Mouse (Mus musculus): ENCODE data around the gene Agxt2. TPM values are rescaled to one million over a fixed set of nuclear protein-coding genes. Genes with fewer than 3 reads are reported as not detected.

Gene Agxt2
- total RNA-seq (2015) (not detected in 2 replicates), total RNA-seq (2017) (not detected in 2 replicates)

DNA sequence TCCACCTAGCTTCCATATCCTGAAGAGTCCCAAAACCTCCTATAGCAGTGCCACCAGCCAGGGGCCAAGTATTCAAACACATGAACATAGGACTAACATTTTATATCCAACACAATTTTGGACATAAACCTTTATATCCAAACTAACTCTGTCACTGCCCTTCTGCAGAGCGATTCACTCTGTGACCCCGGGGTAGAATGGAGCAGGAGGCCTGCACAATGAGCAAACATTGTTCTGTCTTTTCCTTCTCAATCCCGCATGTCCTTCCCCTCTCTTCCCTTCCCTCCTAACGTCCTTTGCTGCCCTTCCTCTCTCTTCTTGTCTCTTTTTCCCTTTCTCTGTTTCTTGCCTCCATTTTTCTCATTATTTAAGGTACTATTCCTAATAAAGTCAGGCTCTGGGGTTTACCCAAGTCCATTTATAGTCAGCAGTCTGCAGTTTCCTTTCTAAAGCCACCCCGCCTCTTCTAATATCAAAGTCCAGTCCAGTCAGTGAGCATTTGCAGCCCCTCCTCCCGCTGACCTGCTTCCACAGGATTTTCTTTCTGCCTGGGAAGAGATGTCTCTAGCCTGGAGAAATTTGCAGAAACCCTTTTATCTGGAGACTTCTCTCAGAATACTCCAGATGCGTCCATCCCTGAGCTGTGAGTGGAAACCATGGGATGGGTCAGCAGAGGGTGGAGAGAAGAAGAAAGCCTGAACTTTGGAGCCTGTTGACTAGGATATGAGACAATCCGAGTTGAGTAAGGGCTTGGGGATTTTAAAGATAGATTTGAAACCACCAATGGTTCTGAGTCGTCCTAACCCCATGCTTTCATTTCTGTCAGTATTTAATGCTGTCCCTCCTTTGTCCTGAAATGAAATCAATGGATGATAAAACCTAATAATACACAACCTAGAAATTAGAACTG, at the start of gene Agxt2:
Gene Agxt2 (plus strand): TSS at position 494 of the 910 bp plus-strand sequence.
- ATAC-seq (ENCODE audit: poor library complexity, severe bottlenecking), result no peak

DNA sequence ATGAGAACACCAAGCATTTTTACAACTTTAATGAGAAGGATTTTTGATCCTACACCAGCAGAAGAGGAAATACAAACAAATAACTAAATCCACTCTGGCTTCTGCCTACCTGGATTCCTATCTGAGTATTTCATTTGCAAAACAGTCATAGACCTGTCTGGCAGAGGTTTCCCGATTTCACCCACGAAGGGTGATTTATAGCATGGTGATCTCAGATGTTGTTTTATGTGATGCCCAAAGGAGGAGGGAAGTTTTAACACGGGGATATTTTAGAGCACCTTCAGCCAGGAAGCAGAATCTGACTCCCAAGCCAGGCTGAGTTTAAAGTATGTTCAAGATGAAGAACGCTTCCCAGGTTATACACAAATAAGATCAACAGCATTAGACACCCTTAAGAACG, 46.5 kb upstream of the Agxt2 start:
- ATAC-seq (ENCODE audit: poor library complexity, severe bottlenecking), result no peak

DNA sequence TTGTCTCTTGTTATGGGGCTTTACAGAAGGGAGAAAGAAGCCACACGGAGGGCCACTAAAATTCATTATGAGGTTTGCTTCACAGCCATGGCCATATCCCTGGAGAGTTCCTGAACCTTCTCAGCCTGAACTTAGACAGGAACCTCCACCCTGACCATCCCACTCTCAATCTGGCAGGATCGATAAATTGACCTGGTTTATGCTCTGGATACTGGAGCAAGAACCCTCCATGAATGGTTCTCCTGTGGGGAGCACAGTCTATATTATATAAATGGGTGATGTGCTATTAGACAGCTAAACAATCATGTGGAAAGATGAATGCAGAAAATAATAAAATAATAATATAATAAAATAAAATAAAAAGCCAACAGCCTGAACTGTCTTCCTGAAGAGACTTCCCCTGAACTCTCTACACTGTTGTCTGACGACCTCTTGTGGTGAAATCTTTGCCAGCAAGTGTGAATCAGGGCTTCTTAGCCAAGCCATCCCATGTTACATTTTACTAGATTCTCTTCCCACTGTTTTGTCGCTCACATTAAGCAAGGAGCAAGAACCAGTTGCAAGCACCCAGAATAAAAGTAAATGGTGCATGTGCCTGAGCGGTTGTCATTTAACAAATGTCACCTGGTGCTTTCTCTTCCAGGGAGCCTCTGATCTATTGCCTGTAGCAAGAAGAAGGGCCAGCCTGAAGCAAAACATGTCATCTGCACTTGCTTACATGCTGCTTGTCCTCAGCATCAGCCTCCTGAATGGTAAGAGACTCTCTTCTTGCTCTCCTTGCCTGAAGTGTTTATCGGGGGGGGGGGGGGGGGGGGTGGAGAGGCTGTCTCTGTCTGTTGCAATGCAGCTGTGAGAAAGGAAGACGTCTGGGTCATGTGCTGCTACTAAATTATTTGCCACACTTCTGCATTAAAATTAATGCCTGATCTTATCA, 44.5 kb upstream of the Agxt2 start:
- no peak for ATAC-seq (ENCODE audit: poor library complexity, severe bottlenecking)

DNA sequence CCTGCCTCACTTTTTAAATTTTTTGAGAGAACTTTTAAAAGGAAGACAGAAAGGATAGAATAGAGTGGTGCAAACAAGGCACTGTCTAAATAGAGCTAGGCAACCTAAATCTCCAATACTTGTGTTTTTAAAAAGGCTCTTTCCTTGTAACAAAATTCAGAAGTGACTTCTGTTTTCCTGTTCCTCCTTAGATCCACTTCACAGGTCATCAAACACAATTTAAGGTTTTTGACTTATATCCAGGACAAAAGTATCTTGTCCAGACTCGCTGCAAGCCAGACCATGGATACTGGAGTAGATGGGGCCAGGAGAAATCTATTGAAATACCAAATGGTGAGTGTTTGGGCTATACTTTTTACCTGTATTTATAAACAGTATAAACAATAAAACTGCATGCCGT, 33.3 kb upstream of the Agxt2 start, which contains the start of gene Gm21973:
Gene Gm21973 (plus strand): TSS at position 301 of the 400 bp plus-strand sequence.
- ATAC-seq (ENCODE audit: poor library complexity, severe bottlenecking), result no peak

DNA sequence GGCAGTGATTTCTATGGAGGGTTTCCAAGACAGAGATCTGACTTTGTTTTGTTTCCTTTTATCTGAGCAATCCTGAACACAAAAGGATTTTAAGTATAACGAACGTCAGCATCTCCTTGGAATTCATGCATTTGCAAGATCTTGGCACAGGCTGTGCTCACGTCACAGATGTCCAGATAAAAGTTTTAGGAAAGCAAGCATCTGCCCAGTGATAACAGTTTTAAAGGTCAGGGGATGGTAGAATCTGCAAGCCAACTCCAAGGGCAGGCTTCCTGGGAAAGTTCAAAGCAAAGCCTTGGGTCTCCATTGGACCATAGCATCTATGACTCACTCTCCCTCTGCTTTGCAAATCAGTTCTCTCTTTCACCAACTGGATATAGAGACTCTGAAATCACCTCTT, 27.7 kb upstream of the Agxt2 start:
- ATAC-seq (ENCODE audit: poor library complexity, severe bottlenecking), result no peak

DNA sequence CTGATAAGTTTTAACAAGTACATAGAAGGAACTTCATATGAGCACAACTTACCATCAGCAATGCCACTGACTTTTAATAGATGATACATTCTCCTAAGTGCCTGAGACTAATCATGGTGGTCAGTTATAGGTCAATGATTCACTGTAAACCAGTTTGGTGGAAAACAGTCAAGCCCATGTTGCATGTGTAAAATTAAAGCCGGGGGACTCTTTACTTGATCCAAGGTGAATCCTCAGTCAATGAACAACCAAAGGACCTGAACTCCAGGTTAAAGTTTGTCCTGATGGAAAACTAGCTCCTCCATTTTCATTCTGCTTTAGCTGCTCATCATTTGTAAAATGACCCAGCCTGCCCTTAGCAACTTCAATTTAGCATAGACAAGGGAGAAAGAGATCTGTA, 25.8 kb upstream of the Agxt2 start:
- ATAC-seq (ENCODE audit: poor library complexity, severe bottlenecking), result no peak

DNA sequence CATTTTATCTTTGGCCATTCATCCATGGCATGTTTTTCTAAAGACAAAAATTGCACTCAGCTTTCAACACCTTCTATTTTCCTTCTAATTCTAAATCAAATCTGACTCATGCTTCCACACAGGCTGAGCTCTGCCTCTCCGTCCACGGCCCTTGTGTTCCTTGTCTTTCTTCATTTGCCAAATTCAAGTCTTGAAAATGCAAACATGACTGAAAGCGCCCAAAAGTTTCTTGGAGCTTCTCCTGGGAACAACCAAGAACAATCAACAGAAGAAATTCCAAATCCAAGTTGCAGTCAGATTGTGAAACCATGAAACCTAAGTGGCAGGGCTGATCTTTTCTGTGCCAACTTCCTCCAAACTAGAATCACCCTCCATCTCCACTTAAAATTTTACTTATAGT, 19.7 kb upstream of the Agxt2 start:
- ATAC-seq (ENCODE audit: poor library complexity, severe bottlenecking), result no peak

DNA sequence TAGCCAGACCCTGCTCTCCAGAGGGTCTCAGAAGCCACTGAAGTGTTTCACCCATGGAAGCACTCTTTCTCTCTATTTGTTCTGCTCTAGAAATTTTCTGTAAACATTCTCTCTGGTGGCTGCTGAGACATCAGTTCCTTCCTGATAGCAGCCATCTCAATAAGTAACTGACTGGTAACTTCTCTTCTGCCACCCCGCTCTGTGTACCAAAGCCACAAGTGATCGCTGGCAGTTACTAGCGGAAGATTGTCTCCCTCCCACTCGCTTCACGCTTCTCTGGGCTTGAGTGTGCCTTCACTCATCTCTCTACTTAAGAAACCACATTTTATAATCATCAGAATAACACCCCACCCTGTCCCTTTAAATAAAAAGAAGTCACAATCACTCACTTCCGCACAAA, 11.3 kb upstream of the Agxt2 start:
- ATAC-seq (ENCODE audit: poor library complexity, severe bottlenecking), result no peak

DNA sequence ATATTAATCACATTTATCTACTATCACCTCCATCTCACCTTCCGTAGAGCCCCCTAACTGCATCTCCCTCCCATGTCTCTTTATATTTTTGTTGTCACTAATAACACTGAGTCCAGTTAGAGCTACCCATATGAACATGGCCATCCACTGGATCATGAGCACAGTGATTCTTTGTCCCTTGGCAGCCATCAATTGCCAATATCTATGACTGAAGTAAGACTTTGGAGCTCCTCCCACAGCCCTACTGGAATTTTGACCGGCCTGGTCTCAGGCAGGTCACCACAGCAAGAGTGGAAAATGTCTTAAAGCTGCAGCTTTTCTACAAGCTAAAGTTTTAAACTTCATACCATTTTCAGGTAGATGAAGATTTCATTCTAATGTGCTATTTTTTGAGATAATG, 8.0 kb downstream of the Agxt2 start:
- no peak for ATAC-seq (ENCODE audit: poor library complexity, severe bottlenecking)

DNA sequence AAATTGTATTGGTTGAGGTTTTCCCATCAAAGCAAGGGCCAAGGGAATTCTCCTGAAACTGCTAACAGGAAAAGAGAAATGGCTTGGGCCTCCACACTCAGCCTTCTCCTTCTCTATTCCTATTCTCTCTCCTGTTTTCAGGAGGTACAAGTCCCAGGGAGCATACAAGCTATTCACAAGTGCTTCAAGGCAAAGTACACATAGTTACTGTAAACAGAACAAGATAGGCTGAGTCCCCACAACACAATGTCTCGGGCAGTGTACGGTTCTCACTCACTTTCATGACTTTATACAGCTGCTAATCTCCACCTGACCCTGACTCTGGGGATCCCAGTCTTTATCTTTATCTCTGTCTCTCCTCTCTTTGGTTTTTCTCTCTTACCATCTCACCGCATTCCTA, 17.1 kb downstream of the Agxt2 start:
- ATAC-seq (ENCODE audit: poor library complexity, severe bottlenecking), result no peak

DNA sequence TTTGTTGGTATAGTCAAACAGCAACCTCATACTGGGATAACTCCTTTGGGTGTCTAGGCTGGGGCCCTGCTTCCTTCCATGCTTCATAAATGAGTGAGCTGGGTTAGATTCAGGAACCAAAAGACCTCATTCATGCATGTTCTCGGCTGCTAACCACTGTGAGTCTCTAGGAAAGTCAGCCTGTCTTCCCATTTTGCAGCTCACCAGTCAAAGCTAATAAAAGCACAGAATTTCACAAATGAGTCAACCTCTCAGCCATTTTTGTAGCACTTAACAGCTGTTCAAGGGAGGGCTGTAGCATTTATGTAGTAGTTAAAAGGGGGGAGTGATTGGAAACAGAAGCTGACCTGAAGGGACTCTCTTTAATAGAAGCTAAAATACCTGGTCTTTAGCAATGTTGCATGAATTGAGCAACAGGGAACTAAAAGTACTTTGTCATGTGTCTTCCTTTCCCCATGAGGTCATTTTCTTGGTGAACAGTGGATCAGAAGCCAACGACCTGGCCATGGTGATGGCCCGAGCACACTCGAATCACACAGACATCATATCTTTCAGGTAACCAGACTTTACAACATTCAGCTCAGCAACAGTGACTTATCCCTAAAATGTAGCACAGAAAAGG, 20.1 kb downstream of the Agxt2 start:
- ATAC-seq (ENCODE audit: poor library complexity, severe bottlenecking), result no peak

DNA sequence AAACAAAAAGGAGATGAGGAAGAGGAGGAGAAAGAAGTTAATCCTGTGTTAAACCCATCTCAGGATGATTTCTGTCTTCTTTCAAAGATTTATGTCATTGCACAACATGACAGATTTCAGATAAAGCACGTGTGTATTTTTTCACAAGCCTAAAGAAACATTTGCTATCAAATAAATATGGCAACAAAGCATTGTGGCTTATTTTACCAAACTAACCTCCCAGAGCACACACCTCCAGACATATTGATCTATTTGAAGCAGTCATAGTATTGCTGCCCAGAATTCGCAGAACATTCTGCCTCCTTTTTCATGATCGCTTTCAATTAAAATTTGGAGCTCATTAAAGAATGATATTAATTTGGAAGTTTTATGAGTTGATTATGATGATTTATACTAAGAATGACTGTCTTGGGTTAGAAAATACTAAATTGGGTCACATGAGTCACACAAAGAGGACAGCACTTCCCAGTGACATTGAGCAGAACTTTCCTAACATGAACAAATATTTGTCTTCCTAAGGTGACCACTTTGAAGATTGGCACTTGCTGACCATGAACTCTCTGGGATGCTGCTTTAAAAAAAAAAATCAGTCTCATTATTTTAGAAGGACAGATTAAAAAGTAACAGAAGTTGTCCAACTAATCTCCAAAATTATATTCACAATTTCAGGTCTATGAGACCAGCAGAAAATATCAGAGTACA, 21.6 kb downstream of the Agxt2 start:
- ATAC-seq (ENCODE audit: poor library complexity, severe bottlenecking), result no peak

DNA sequence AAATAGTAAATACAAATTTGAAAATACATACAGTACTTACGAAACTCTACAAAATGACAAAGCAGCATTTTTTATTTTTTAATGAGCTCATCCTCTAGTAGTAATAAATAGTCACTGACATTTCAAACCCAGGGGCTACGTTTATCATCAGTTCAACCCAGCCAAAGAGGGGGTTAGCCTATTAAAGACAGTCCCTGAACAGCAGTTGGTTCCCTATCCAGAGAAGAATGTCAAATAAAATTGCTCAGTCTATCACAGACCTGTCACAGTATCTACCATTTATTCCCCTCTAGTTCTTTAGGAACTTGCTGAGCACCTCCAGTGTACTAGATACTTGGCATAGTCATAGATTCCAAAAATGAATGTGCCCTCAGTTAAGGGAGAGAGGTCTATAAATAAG, 28.9 kb downstream of the Agxt2 start:
- ATAC-seq (ENCODE audit: poor library complexity, severe bottlenecking), result no peak

DNA sequence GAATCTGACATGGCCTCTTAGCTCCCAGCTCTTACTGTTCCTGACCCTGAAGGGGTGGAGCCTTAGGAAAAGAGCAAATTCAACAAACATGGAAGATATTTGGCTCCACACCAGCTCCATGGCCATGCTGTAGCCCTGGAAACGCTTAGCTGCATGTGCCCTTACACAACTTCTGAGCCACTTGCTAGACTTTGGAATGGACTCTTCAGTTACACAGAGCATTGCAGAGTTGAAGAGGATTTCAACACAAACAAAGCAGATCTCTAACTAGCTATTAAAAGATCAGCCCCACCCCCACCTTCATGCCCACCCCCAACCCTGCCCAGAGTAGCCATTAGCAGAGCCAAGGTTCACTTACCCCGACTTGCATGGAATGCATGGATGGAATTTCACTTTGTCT, 41.5 kb downstream of the Agxt2 start:
- ATAC-seq (ENCODE audit: poor library complexity, severe bottlenecking), result no peak

DNA sequence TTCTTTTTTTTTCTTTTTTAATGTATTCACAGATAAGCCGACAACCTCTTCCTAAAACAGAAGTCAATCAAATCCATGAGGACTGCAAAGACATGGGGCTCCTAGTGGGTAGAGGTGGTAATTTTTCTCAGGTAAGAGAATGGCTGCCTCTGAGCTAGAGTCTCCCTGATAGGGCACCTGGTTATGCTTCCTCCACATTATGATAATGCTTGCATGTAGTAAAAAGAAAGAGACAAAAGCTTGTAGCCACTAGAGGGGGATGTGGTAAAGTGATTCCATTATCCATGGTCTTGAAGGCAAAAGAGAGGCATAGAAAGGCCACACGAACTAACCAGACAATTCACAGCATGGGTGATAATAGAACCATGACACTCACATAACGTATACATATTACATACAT, 42.1 kb downstream of the Agxt2 start:
- ATAC-seq (ENCODE audit: poor library complexity, severe bottlenecking), result no peak

DNA sequence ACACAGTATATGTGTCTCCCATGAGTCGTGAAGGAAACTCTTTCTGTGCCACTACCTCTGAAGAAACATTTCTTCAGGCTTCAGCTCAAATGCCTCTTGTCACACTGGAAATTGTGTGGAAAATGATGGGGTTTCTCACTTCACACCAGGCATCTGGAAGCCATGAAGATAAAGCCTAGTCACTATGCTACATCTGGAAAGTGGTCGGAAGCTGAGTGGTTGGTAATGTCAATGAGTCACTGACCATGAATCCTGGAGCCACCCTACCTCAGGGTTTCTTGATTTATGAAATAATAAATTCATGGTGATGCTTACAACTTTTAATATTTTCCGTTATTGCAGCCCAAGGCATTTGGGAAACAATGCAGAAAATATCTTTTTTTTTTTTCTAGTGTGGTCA, 51.5 kb downstream of the Agxt2 start:
- no peak for ATAC-seq (ENCODE audit: poor library complexity, severe bottlenecking)

DNA sequence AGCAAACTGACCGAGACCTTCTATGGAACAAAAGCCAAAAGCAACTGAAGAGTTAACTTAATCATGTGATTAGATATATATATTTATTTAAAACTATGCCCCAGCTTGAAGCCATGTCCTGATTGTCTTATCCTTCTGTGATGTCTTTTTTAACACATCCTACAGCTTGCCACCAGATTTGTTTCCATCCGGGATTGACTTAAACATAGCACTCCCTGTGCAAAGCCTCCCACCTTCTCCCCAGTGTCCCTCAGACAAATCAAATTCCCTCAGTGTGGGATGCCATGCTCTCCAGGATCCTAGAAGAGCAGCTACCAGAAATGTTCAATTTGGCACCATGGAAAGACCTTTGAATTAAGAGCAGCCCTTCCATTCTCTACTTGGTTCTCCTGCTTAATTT, 52.5 kb downstream of the Agxt2 start:
- ATAC-seq (ENCODE audit: poor library complexity, severe bottlenecking), result no peak

DNA sequence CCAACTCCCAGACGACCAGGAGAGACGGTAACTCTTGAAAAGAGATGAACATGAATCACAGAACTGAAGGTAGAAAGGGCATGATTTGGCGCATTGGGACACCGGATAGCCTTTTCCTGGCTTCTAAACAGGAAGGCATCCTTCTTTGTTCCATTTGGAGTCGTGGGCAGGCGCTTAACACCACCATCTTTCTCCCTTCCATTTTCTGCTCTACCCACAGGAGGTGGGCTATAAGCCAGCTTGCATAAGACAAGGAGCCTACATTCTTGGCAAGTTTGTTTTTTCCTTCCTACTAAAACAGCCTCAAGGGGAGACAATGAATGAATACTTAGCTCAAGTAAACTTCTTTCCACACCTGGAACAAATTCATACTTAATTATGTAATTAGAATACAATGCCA, 55.3 kb downstream of the Agxt2 start:
- ATAC-seq (ENCODE audit: poor library complexity, severe bottlenecking), result no peak

DNA sequence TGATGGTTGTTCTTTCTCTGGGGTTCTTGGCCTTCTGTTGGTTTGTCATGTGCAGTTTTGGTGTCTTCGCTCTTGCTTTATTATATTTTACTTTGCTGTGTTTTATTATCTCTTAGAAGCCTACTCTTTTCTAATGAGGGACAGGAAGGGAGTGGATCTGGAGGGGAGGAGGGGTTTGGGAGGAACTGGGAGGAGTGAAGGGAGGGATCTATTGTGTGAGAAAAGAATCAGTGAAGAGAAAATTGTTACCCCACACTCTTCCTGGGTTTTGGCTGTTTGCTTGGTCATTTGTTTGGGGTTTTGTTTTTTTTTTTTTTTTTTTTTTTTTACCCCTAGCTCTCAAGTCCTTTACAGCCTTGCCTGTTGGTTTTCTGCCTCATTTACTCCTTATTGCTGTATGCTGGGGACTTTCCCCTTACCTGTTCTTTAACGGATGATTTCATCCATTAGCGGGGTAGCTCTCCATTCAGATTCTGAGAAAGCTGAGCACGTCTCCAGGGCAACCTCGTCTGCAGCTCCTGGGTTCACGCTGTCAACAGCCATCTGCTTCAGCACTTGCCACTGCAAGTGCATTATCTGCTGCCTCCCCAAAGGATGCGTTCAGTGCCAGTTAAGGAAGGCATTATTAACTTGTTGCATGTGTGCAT, 62.9 kb downstream of the Agxt2 start:
- no peak for ATAC-seq (ENCODE audit: poor library complexity, severe bottlenecking)

DNA sequence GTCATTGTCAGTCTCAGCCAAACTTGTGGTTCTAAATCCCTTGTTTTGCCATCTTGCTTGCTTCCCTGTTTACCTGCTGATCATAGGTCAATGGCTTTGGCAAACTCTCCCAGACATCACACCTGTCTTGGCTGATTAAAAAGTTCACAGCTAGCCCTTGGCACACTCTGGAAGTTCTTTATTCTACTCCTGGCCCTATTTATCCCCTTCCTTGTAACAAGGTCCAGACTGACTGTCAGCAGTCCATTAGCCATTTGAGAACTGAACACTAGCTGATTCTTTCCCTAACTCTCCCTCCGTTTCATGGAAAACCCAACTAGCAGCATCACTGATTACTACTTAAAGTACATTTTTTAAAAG, 63.4 kb downstream of the Agxt2 start:
- no peak for ATAC-seq (ENCODE audit: poor library complexity, severe bottlenecking)
